Mouse (Mus musculus): ENCODE measurements around the gene Abcd3. TPM values are rescaled to one million over a fixed set of nuclear protein-coding genes. Genes with fewer than 3 reads are reported as not detected.

Gene Abcd3
- polyA plus RNA-seq, 2 experiments = 6.1 to 16.5 TPM

GRCm38 (mm10) chr3:121852074-121852826 lies 37.1 kb upstream of the Abcd3 start:
- Histone ChIP-seq H3K27me3 (ENCODE audit: control insufficient read depth, insufficient read depth, low read length) (no peaks in the 10 kb centered on the region), H3K4me1 (replicated peaks; ENCODE audit: control insufficient read depth in 2 of 2, insufficient read depth in 2 of 2, low read length in 1 of 2) (peaks cover 0 to 4% of the 10 kb centered on the region in 2 experiments; a peak in 1 of 4 replicates), H3K36me3 (replicated peaks; ENCODE audit: control insufficient read depth, insufficient read depth, low read depth) (no peaks in the 10 kb centered on the region), H3K27ac (no peak overlapping the region), H3K9ac (replicated peaks) (no peak overlapping the region), H3K4me2 (ENCODE audit: low read depth) (no peak overlapping the region), H3K4me3 (ENCODE audit: insufficient read depth in 1 of 2, low read depth in 2 of 2, low read length in 2 of 2) (no peak overlapping the region), H3K9me3 (ENCODE audit: control insufficient read depth, low read length) (no peaks in the 10 kb centered on the region)
- TF ChIP-seq EP300 (IDR thresholded peaks at IDR 0.05; ENCODE audit: low read depth) (no peak), CTCF (IDR thresholded peaks at IDR 0.05; ENCODE audit: low read depth) (no peak)
- ATAC-seq (ENCODE audit: insufficient read depth) (peak; percentile 77), DNase-seq (ENCODE audit: low read depth in 3 of 3, low spot score in 3 of 3) (peak; percentile 17 to 41 (median 30))
- WGBS (ENCODE audit: insufficient replicate concordance) = 31% methylated on average over 4 of the region's 4 CpGs

GRCm38 (mm10) chr3:121851006-121851405 lies 35.9 kb upstream of the Abcd3 start:
- H3K9ac ChIP-seq (replicated peaks) = no peak overlapping the region
- H3K4me1 ChIP-seq (replicated peaks; ENCODE audit: control insufficient read depth in 2 of 2, insufficient read depth in 2 of 2, low read length in 1 of 2) = peaks cover 0 to 2% of the 10 kb centered on the region in 2 experiments; a peak in 1 of 4 replicates
- H3K36me3 ChIP-seq (replicated peaks; ENCODE audit: control insufficient read depth, insufficient read depth, low read depth) = no peaks in the 10 kb centered on the region
- H3K4me3 ChIP-seq (ENCODE audit: insufficient read depth in 1 of 2, low read depth in 2 of 2, low read length in 2 of 2) = no peak overlapping the region
- H3K4me2 ChIP-seq (ENCODE audit: low read depth) = no peak overlapping the region
- no peak for DNase-seq (ENCODE audit: low read depth in 3 of 3, low spot score in 3 of 3)
- no peak for ATAC-seq (ENCODE audit: insufficient read depth)
- 68% methylated on average over 3 of the region's 3 CpGs for WGBS (ENCODE audit: insufficient replicate concordance)
- no peak for TF ChIP-seq EP300 (IDR thresholded peaks at IDR 0.05; ENCODE audit: low read depth)
- no peak for TF ChIP-seq CTCF (IDR thresholded peaks at IDR 0.05; ENCODE audit: low read depth)
- no peaks in the 10 kb centered on the region for H3K27me3 ChIP-seq (ENCODE audit: control insufficient read depth, insufficient read depth, low read length)
- H3K9me3 ChIP-seq (ENCODE audit: control insufficient read depth, low read length) = no peaks in the 10 kb centered on the region
- no peak overlapping the region for H3K27ac ChIP-seq

DNA sequence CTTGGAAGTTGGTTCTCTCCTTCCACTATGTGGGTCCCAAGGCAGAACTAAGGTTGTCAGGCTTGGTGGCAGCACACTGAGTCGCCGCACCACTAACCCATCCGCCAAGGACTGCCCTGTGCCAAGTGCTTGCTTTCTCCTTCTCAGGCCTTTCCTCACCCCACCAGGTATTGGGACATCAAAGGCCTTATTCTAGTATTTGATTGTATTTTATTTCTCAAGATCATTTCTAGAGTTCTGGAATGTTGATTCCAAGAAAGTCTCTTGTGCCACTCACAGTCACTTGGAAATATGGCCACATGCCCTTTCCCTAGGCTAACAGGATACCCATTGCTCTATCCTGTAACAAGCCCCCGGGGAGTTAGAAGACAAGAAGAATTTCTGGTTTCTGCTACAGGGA lies 35.3 kb upstream of the Abcd3 start:
- Histone ChIP-seq H3K27ac (no peak overlapping the region), H3K4me3 (ENCODE audit: insufficient read depth in 1 of 2, low read depth in 2 of 2, low read length in 2 of 2) (no peak overlapping the region), H3K4me1 (replicated peaks; ENCODE audit: control insufficient read depth in 2 of 2, insufficient read depth in 2 of 2, low read length in 1 of 2) (peaks cover 0 to 2% of the 10 kb centered on the region in 2 experiments; a peak in 1 of 4 replicates), H3K9ac (replicated peaks) (no peak overlapping the region), H3K27me3 (ENCODE audit: control insufficient read depth, insufficient read depth, low read length) (no peaks in the 10 kb centered on the region), H3K4me2 (ENCODE audit: low read depth) (no peak overlapping the region), H3K9me3 (ENCODE audit: control insufficient read depth, low read length) (no peaks in the 10 kb centered on the region), H3K36me3 (replicated peaks; ENCODE audit: control insufficient read depth, insufficient read depth, low read depth) (no peaks in the 10 kb centered on the region)
- DNase-seq (ENCODE audit: low read depth in 3 of 3, low spot score in 3 of 3) (no peak), ATAC-seq (ENCODE audit: insufficient read depth) (no peak)
- 69% methylated on average over 4 of the region's 4 CpGs for WGBS (ENCODE audit: insufficient replicate concordance)
- TF ChIP-seq EP300 (IDR thresholded peaks at IDR 0.05; ENCODE audit: low read depth) (no peak), CTCF (IDR thresholded peaks at IDR 0.05; ENCODE audit: low read depth) (no peak)

- TF ChIP-seq CTCF (IDR thresholded peaks at IDR 0.05; ENCODE audit: low read depth) = no peak
- no peak for TF ChIP-seq EP300 (IDR thresholded peaks at IDR 0.05; ENCODE audit: low read depth)
- Histone ChIP-seq H3K4me1 (replicated peaks; ENCODE audit: control insufficient read depth in 2 of 2, insufficient read depth in 2 of 2, low read length in 1 of 2) (no peaks in the 10 kb centered on the region), H3K9me3 (ENCODE audit: control insufficient read depth, low read length) (no peaks in the 10 kb centered on the region), H3K27me3 (ENCODE audit: control insufficient read depth, insufficient read depth, low read length) (no peaks in the 10 kb centered on the region), H3K4me3 (ENCODE audit: insufficient read depth in 1 of 2, low read depth in 2 of 2, low read length in 2 of 2) (no peak overlapping the region), H3K36me3 (replicated peaks; ENCODE audit: control insufficient read depth, insufficient read depth, low read depth) (no peaks in the 10 kb centered on the region), H3K27ac (no peak overlapping the region), H3K9ac (replicated peaks) (no peak overlapping the region), H3K4me2 (ENCODE audit: low read depth) (no peak overlapping the region)
- ATAC-seq (ENCODE audit: insufficient read depth) (no peak), DNase-seq (ENCODE audit: low read depth in 3 of 3, low spot score in 3 of 3) (no peak)
Measured at GRCm38 (mm10) chr3:121847296-121847695, 32.2 kb upstream of the Abcd3 start.

- H3K9me3 ChIP-seq (ENCODE audit: control insufficient read depth, low read length) = no peaks in the 10 kb centered on the region
- peaks cover 0 to 2% of the 10 kb centered on the region in 2 experiments; a peak in 1 of 4 replicates for H3K4me1 ChIP-seq (replicated peaks; ENCODE audit: control insufficient read depth in 2 of 2, insufficient read depth in 2 of 2, low read length in 1 of 2)
- H3K4me3 ChIP-seq (ENCODE audit: insufficient read depth in 1 of 2, low read depth in 2 of 2, low read length in 2 of 2) = no peak overlapping the region
- no peak for TF ChIP-seq CTCF (IDR thresholded peaks at IDR 0.05; ENCODE audit: low read depth)
- no peak overlapping the region for H3K4me2 ChIP-seq (ENCODE audit: low read depth)
- H3K36me3 ChIP-seq (replicated peaks; ENCODE audit: control insufficient read depth, insufficient read depth, low read depth) = no peaks in the 10 kb centered on the region
- no peaks in the 10 kb centered on the region for H3K27me3 ChIP-seq (ENCODE audit: control insufficient read depth, insufficient read depth, low read length)
- H3K9ac ChIP-seq (replicated peaks) = no peak overlapping the region
- H3K27ac ChIP-seq = no peak overlapping the region
- ATAC-seq (ENCODE audit: insufficient read depth) (no peak), DNase-seq (ENCODE audit: low read depth in 3 of 3, low spot score in 3 of 3) (no peak)
- WGBS (ENCODE audit: insufficient replicate concordance) = 80% methylated on average over 6 of the region's 6 CpGs
Measured at GRCm38 (mm10) chr3:121844658-121845057, 29.6 kb upstream of the Abcd3 start.

Data from liver, embryonic 14.5 days (tissue).